Mouse (Mus musculus) spleen, adult 2 months (tissue): ENCODE measurements at regions not wholly inside any gene's neighbourhood (a gene's known extent, or its start where the extent isn't known, plus 50 kb on each side); places are given as distances from the start of the nearest gene placed in this dataset.

Experiments
- CTCF ChIP-seq: fragments of 200-500 bp; IDR thresholded peaks from 2 replicates; pipeline ENCODE4 v1.5.1; 2011; ENCODE audit warnings: mild to moderate bottlenecking, inconsistent platforms; ENCODE audit not compliant: insufficient read depth, insufficient read length, insufficient replicate concordance; ENCODE audit errors: extremely low read depth
- POLR2A ChIP-seq: fragments of 200-500 bp; IDR thresholded peaks from 2 replicates; pipeline ENCODE4 v1.6.1; 2011; ENCODE audit warnings: low read depth, low read length, inconsistent platforms

DNA sequence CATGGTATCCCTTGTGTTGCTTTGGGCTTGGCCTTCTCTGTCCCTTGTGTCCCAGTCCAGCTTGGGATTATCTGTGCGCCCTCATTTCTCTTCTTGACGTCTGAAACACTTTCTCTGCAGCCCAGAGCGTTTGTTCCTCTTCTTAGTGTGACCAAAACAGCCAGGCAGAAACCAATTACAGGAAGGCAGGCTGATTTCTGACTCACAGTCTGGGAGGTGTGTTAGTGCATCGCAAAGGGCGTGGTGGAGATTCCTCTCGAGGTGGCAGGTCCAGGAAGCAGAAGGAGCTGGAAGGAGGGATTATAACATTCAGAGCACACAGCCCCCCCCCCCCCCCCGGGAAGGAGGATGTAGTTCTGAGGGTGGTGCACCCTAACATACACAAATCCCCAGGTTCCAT lies 64.6 kb upstream of the Errfi1 start:
- TF ChIP-seq CTCF = no peak
- TF ChIP-seq POLR2A = no peak
